Mouse (Mus musculus) cerebellum, adult 2 months (tissue): ENCODE measurements at regions not wholly inside any gene's neighbourhood (a gene's known extent, or its start where the extent isn't known, plus 50 kb on each side); places are given as distances from the start of the nearest gene placed in this dataset.

Experiments
- DNase-seq, 2 experiments: peaks; one replicate each; pipeline ENCODE4 v3.0.0; 2021
- H3K27ac ChIP-seq: fragments of 200-500 bp; 2 replicates; pipeline ENCODE4 v1.5.1; 2012; ENCODE audit warnings: low read length, control low read depth, inconsistent platforms; ENCODE audit not compliant: insufficient read depth
- H3K27me3 ChIP-seq: fragments of 200-500 bp; 2 replicates; pipeline ENCODE4 v1.6.1; 2012; ENCODE audit warnings: inconsistent platforms, mild to moderate bottlenecking, low read length, moderate library complexity; ENCODE audit not compliant: control insufficient read depth, insufficient read depth
- H3K4me1 ChIP-seq: fragments of 200-500 bp; 2 replicates; pipeline ENCODE4 v1.6.1; 2011; ENCODE audit warnings: low read length; ENCODE audit not compliant: control insufficient read depth, insufficient read depth
- H3K4me3 ChIP-seq: fragments of 200-500 bp; replicated peaks from 2 replicates; pipeline ENCODE3; 2011; ENCODE audit warnings: mild to moderate bottlenecking, low read depth, low read length, control low read depth; ENCODE audit not compliant: insufficient read depth
- CTCF ChIP-seq: fragments of 200-500 bp; IDR thresholded peaks from 2 replicates; pipeline ENCODE4 v1.5.1; 2011; ENCODE audit warnings: low read depth, mild to moderate bottlenecking, control low read depth, low read length, moderate library complexity, borderline replicate concordance; ENCODE audit not compliant: insufficient read depth
- POLR2A ChIP-seq: fragments of 200-500 bp; IDR thresholded peaks from 2 replicates; pipeline ENCODE4 v1.6.1; 2011; ENCODE audit warnings: low read length, control low read depth, borderline replicate concordance; ENCODE audit not compliant: insufficient read depth
- WGBS: fragments of 180-500 bp; shearing (Covaris S2); methylation state at CpG from one replicate; pipeline ENCODE4 v1.1.7; 2018; 5-methylcytosine and 5-hydroxymethylcytosine counted together

DNA sequence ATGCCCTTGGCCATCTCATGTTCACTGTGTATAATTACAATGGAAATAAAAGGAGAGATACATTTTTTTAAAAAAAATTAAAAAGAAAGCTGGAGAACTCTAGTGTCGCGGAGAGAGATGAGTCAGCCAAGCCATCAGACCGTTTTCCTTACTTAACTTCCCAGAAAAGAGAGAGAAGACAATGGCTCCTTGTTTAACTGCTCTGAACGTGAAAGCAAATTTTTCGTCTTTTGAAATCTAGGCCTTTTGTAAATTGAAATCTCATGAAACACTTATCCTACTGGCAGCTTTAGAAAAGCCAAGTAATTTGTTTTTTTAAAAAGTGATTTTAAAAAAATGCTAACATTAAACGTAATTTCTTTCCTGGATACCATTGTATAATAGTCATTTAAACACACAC, 89.7 kb upstream of the Runx1 start:
- Histone ChIP-seq H3K27me3 (no peaks in the 10 kb centered on the region), H3K4me1 (no peaks in the 10 kb centered on the region), H3K27ac (no peak overlapping the region), H3K4me3 (no peak overlapping the region)
- DNase-seq: no peak
- 81% methylated on average over 6 of the region's 6 CpGs for WGBS
- TF ChIP-seq CTCF (no peak), POLR2A (no peak)

DNA sequence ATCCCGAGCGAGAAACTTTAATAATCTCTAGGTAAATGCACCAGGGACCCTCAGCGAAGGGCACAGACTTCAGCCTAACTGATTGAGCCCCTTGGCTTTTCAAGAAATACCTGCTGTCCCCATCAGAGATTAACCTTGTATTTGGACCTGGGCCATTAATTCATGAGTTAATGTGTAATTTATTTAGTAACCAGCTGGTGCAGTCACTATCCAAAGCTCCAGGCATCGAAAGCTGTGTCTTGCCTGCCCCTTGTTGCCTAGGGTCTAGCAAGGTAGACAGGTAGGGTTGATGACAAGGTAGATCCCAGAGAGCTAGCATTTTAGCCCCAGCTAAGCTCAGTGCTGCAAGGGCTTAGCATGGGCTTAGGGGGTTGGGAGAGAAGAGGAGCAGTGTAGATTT, 80.9 kb upstream of the Runx1 start:
- Histone ChIP-seq H3K27ac (no peak overlapping the region), H3K27me3 (no peaks in the 10 kb centered on the region), H3K4me1 (no peaks in the 10 kb centered on the region), H3K4me3 (no peak overlapping the region)
- no peak for TF ChIP-seq CTCF
- no peak for TF ChIP-seq POLR2A
- no peak for DNase-seq
- 84% methylated on average over 4 of the region's 4 CpGs for WGBS

DNA sequence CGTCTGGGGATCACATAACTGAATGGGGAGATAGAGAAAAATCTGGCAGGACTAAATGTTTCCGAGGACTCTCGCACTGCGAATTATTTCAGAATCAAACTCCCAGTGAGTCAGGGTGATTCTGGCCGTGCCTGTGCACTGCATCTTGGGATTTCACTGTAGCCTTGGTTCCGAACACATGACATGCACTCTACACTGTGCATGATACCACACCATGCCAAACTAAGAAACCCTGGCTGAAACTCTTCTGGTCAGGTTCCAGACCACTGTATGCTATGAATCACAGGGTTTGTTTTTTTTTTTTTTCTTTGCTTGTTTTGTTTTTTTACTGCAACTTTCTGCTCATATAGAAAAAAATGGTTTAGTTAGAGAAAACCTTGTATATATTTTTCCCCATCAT, 79.7 kb upstream of the Runx1 start:
- 86% methylated on average over 6 of the region's 6 CpGs for WGBS
- no peaks in the 10 kb centered on the region for H3K4me1 ChIP-seq
- no peak for DNase-seq
- no peak overlapping the region for H3K27ac ChIP-seq
- H3K27me3 ChIP-seq: no peaks in the 10 kb centered on the region
- no peak overlapping the region for H3K4me3 ChIP-seq
- TF ChIP-seq POLR2A (no peak), CTCF (no peak)

- TF ChIP-seq POLR2A: no peak
- no peak for TF ChIP-seq CTCF
- no peak for DNase-seq
- Histone ChIP-seq H3K4me1 (no peaks in the 10 kb centered on the region), H3K27me3 (no peaks in the 10 kb centered on the region), H3K4me3 (no peak overlapping the region), H3K27ac (no peak overlapping the region)
- WGBS: 71% methylated on average over 9 of the region's 9 CpGs
Measured at GRCm38 (mm10) chr16:92903892-92904473, 78.0 kb upstream of the Runx1 start.

GRCm38 (mm10) chr16:92903486-92903885, 77.5 kb upstream of the Runx1 start:
- no peak for DNase-seq
- no peaks in the 10 kb centered on the region for H3K27me3 ChIP-seq
- H3K4me1 ChIP-seq: no peaks in the 10 kb centered on the region
- WGBS: 92% methylated on average over 7 of the region's 7 CpGs
- no peak overlapping the region for H3K4me3 ChIP-seq
- no peak for TF ChIP-seq CTCF
- TF ChIP-seq POLR2A: no peak
- H3K27ac ChIP-seq: no peak overlapping the region

- Histone ChIP-seq H3K27me3 (no peaks in the 10 kb centered on the region), H3K27ac (no peak overlapping the region), H3K4me3 (no peak overlapping the region), H3K4me1 (no peaks in the 10 kb centered on the region)
- WGBS: 89% methylated on average over 1 of the region's 1 CpGs
- TF ChIP-seq CTCF (no peak), POLR2A (no peak)
- no peak for DNase-seq
Measured at GRCm38 (mm10) chr16:92899704-92900103, 73.8 kb upstream of the Runx1 start.

GRCm38 (mm10) chr16:92891741-92892140, 65.8 kb upstream of the Runx1 start:
- DNase-seq: no peak
- no peaks in the 10 kb centered on the region for H3K4me1 ChIP-seq
- no peak overlapping the region for H3K27ac ChIP-seq
- WGBS: 90% methylated on average over 2 of the region's 2 CpGs
- H3K27me3 ChIP-seq: no peaks in the 10 kb centered on the region
- no peak overlapping the region for H3K4me3 ChIP-seq
- TF ChIP-seq POLR2A: no peak
- TF ChIP-seq CTCF: no peak

DNA sequence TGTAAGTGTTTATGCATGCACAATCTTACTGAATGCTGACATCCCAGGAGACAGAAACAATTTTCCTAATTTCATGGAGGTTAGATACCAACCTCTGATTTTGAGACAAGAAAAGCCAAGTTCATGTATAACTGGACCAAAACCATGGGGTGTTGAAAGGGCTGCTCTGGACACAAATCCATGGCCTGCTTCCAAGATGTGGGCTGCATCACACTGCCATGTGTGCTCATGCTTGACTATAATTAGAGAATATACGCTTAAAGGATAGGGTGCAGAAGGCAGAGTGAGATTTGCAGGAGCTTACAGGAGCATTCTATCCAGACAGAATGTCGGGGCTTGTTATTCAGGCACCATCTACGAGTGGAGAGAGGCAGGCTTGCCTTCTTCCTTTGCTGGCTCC, 64.8 kb upstream of the Runx1 start:
- Histone ChIP-seq H3K4me3 (no peak overlapping the region), H3K4me1 (no peaks in the 10 kb centered on the region), H3K27me3 (no peaks in the 10 kb centered on the region), H3K27ac (no peak overlapping the region)
- 55% methylated on average over 3 of the region's 3 CpGs for WGBS
- DNase-seq: no peak
- TF ChIP-seq CTCF (no peak), POLR2A (no peak)
